Mouse (Mus musculus) CD8-positive naive resting alpha-beta T cell, adult 57 days (primary cell): ENCODE measurements around the gene Phf21a. TPM values are rescaled to one million over a fixed set of nuclear protein-coding genes. Genes with fewer than 3 reads are reported as not detected.

Source experiments
- total RNA-seq: library from RNA; stranded (reverse); gene quantifications from one replicate; pipeline ENCODE4 v1.2.4, GENCODE M21; 2023

The Phf21a gene
- total RNA-seq, result 120 TPM

GRCm38 (mm10) chr2:92092817-92093216 is at the start of gene Phf21a:
Phf21a (plus strand) TSS chr2:92093117.

GRCm38 (mm10) chr2:92374514-92374913 is 281.6 kb downstream of the Phf21a start, which contains the start of the genes Pex16 and Large2:
Pex16 (plus strand) TSS chr2:92374676.
Large2 (minus strand) TSS chr2:92374869.

GRCm38 (mm10) chr2:92381901-92382588 is 289.1 kb downstream of the Phf21a start, which contains the start of gene 1700029I15Rik:
1700029I15Rik (plus strand) TSS chr2:92382538.

GRCm38 (mm10) chr2:92401091-92401561 is 308.2 kb downstream of the Phf21a start, which contains the start of gene Mapk8ip1:
Mapk8ip1 (minus strand) TSS chr2:92401263.

Other genes with a start within 250 kb of the Phf21a start
- 1.1 TPM for gene Chrm4, start 165.9 kb upstream of the Phf21a start, total RNA-seq
- 5.0 TPM for gene Mdk, start 160.8 kb upstream of the Phf21a start, total RNA-seq
- gene Gm9821, start 147.4 kb upstream of the Phf21a start, total RNA-seq, result not detected
- gene Dgkz, start 117.3 kb upstream of the Phf21a start, total RNA-seq, result 347 TPM
- 0.18 TPM for gene Creb3l1, start 68.6 kb upstream of the Phf21a start, total RNA-seq